Comparison of ENCODE assay signal across 15 mouse cellular contexts in the genomic region with DNA sequence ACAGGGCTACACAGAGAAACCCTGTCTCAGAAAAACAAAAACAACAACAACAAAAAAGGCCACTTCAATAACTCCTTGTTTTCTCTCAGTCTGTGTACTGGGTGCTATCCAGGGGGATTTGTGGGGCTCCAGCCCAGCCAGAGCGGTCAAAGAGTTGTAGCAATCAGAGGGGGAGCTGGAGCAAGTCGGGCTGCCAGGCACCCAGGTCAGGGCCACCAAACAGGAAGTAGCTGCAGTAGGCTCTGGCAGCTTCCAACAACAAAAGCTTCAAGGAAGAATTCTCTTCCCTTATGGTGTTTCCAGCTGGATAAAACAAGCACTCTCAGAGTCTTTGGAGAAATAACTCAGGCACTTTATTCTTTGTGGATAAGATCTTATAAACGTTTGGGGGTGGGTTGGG.
"Had no signal": no experiment of that assay in that cellular context is flagged by ENCODE, and none has a peak within 500 bp of the region (broad histone marks: within the 10 kb centered on the region; RNA-seq: fewer than 3 reads in every experiment).

No protein-coding gene starts in this region.

- H3K27ac ChIP-seq: liver, embryonic 13.5 days; liver, embryonic 15.5 days; midbrain, embryonic 13.5 days; midbrain, embryonic 15.5 days; neural tube, embryonic 12.5 days; stomach, embryonic 15.5 days had no signal

- H3K4me3 ChIP-seq: liver, embryonic 13.5 days; liver, embryonic 15.5 days; megakaryocyte, embryonic 14.5 days; midbrain, embryonic 13.5 days; midbrain, embryonic 15.5 days; neural tube, embryonic 12.5 days; stomach, embryonic 15.5 days had no signal

- DNase-seq: liver, embryonic 13.5 days; lung, adult 18-20 months; lung, embryonic 14.5 days; lung, postnatal 10 days; right cerebral cortex, postnatal 14 days; thymus, adult 18-20 months; thymus, postnatal 25 days; thymus, postnatal 4 days had no signal

- H3K4me1 ChIP-seq: liver, embryonic 13.5 days; liver, embryonic 15.5 days; midbrain, embryonic 13.5 days; midbrain, embryonic 15.5 days; neural tube, embryonic 12.5 days; stomach, embryonic 15.5 days had no signal

- H3K9me3 ChIP-seq: liver, embryonic 13.5 days; liver, embryonic 15.5 days; megakaryocyte, embryonic 14.5 days; midbrain, embryonic 13.5 days; midbrain, embryonic 15.5 days; neural tube, embryonic 12.5 days; stomach, embryonic 15.5 days had no signal

- ATAC-seq: midbrain, embryonic 13.5 days; midbrain, embryonic 15.5 days had no signal

- H3K36me3 ChIP-seq: liver, embryonic 13.5 days; liver, embryonic 15.5 days; midbrain, embryonic 13.5 days; midbrain, embryonic 15.5 days; neural tube, embryonic 12.5 days; stomach, embryonic 15.5 days had no signal

- H3K4me2 ChIP-seq: liver, embryonic 13.5 days; liver, embryonic 15.5 days; lung, embryonic 14.5 days; midbrain, embryonic 11.5 days; midbrain, embryonic 13.5 days; midbrain, embryonic 15.5 days; neural tube, embryonic 12.5 days; stomach, embryonic 15.5 days had no signal

- H3K9ac ChIP-seq: liver, embryonic 13.5 days; liver, embryonic 15.5 days; lung, embryonic 14.5 days; midbrain, embryonic 13.5 days; midbrain, embryonic 15.5 days; neural tube, embryonic 12.5 days; stomach, embryonic 15.5 days had no signal

- H3K27me3 ChIP-seq: liver, embryonic 13.5 days; liver, embryonic 15.5 days; midbrain, embryonic 13.5 days; midbrain, embryonic 15.5 days; neural tube, embryonic 12.5 days; stomach, embryonic 15.5 days had no signal
